Mouse (Mus musculus) heart, postnatal 4 days (tissue): ENCODE measurements around the gene Rbfox2. TPM values are rescaled to one million over a fixed set of nuclear protein-coding genes. Genes with fewer than 3 reads are reported as not detected.

Experiments
- DNase-seq: peaks from one replicate; pipeline ENCODE4 v3.0.0; 2021
- total RNA-seq, 2 experiments: library from RNA; stranded (reverse); gene quantifications; 2 replicates each; pipeline ENCODE4 v1.2.3; 2021

Gene Rbfox2
- total RNA-seq, 2 experiments from 2014 or later = 175 to 186 TPM

- no peak for DNase-seq
Measured at GRCm38 (mm10) chr15:77186096-77186495, 120.7 kb downstream of the Rbfox2 start.

GRCm38 (mm10) chr15:77185614-77186013 is 121.2 kb downstream of the Rbfox2 start:
- peak; percentile 56 for DNase-seq

- peak; percentile 35 for DNase-seq
Measured at GRCm38 (mm10) chr15:77182800-77183199, 124.0 kb downstream of the Rbfox2 start.

- no peak for DNase-seq
Measured at GRCm38 (mm10) chr15:77174018-77174417, 132.8 kb downstream of the Rbfox2 start.

- DNase-seq = no peak
Measured at GRCm38 (mm10) chr15:77172414-77172813, 134.4 kb downstream of the Rbfox2 start.

GRCm38 (mm10) chr15:77168781-77169180 is 138.0 kb downstream of the Rbfox2 start:
- no peak for DNase-seq

- no peak for DNase-seq
Measured at GRCm38 (mm10) chr15:77166225-77166732, 140.5 kb downstream of the Rbfox2 start.

- DNase-seq = peak; percentile 29
Measured at GRCm38 (mm10) chr15:77163336-77163735, 143.5 kb downstream of the Rbfox2 start.

- DNase-seq = no peak
Measured at GRCm38 (mm10) chr15:77162931-77163330, 143.9 kb downstream of the Rbfox2 start.

- no peak for DNase-seq
Measured at GRCm38 (mm10) chr15:77161382-77161781, 145.4 kb downstream of the Rbfox2 start.

- DNase-seq = no peak
Measured at GRCm38 (mm10) chr15:77160848-77161247, 146.0 kb downstream of the Rbfox2 start.

GRCm38 (mm10) chr15:77156525-77156924 is 150.3 kb downstream of the Rbfox2 start:
- DNase-seq = peak; percentile 82

- DNase-seq = no peak
Measured at GRCm38 (mm10) chr15:77154248-77154785, 152.5 kb downstream of the Rbfox2 start.

- peak; percentile 81 for DNase-seq
Measured at GRCm38 (mm10) chr15:77153625-77154024, 153.2 kb downstream of the Rbfox2 start.

- peak; percentile 30 for DNase-seq
Measured at GRCm38 (mm10) chr15:77153088-77153546, 153.7 kb downstream of the Rbfox2 start.

- DNase-seq = no peak
Measured at GRCm38 (mm10) chr15:77152336-77153087, 154.3 kb downstream of the Rbfox2 start.

- no peak for DNase-seq
Measured at GRCm38 (mm10) chr15:77151816-77152215, 155.0 kb downstream of the Rbfox2 start.

GRCm38 (mm10) chr15:77151178-77151577 is 155.6 kb downstream of the Rbfox2 start:
- no peak for DNase-seq

GRCm38 (mm10) chr15:77150424-77150841 is 156.4 kb downstream of the Rbfox2 start:
- DNase-seq = peak; percentile 35

GRCm38 (mm10) chr15:77150000-77150399 is 156.8 kb downstream of the Rbfox2 start:
- no peak for DNase-seq

- no peak for DNase-seq
Measured at GRCm38 (mm10) chr15:77149551-77149950, 157.3 kb downstream of the Rbfox2 start.

- no peak for DNase-seq
Measured at GRCm38 (mm10) chr15:77146942-77147341, 159.9 kb downstream of the Rbfox2 start.

GRCm38 (mm10) chr15:77144960-77145359 is 161.8 kb downstream of the Rbfox2 start:
- DNase-seq = no peak

GRCm38 (mm10) chr15:77142787-77143186 is 164.0 kb downstream of the Rbfox2 start:
- DNase-seq = no peak
